Mouse (Mus musculus) midbrain, embryonic 13.5 days (tissue): ENCODE data around the gene Ptpn13. TPM values are rescaled to one million over a fixed set of nuclear protein-coding genes. Genes with fewer than 3 reads are reported as not detected.

ENCODE experiments used
- ATAC-seq: fragments of 200-750 bp; cut with Nextera tagmentation; 2 replicates; pipeline ENCODE4 v1.8.0; 2017; ENCODE audit warnings: mild to moderate bottlenecking, moderate TSS enrichment, moderate library complexity
- H3K27ac ChIP-seq: fragments of 300-500 bp; sonication (generic); 2 replicates; pipeline ENCODE4 v1.5.1; 2015; ENCODE audit warnings: inconsistent platforms, mild to moderate bottlenecking, moderate library complexity
- H3K27me3 ChIP-seq: fragments of 300-500 bp; sonication (generic); 2 replicates; pipeline ENCODE4 v1.6.1; 2015; ENCODE audit warnings: mild to moderate bottlenecking, inconsistent platforms
- H3K36me3 ChIP-seq: fragments of 300-500 bp; sonication (generic); 2 replicates; pipeline ENCODE4 v1.6.1; 2015; ENCODE audit warnings: mild to moderate bottlenecking, inconsistent platforms
- H3K4me1 ChIP-seq: fragments of 300-500 bp; sonication (generic); replicated peaks from 2 replicates; pipeline ENCODE4 v1.6.1; 2015; ENCODE audit warnings: inconsistent platforms
- H3K4me2 ChIP-seq: fragments of 300-500 bp; sonication (generic); replicated peaks from 2 replicates; pipeline ENCODE4 v1.6.1; 2015; ENCODE audit warnings: moderate library complexity, mild to moderate bottlenecking, inconsistent platforms
- H3K4me3 ChIP-seq: fragments of 300-500 bp; sonication (generic); replicated peaks from 2 replicates; pipeline ENCODE4 v1.5.1; 2015; ENCODE audit warnings: mild to moderate bottlenecking, inconsistent platforms
- H3K9ac ChIP-seq: fragments of 300-500 bp; sonication (generic); replicated peaks from 2 replicates; pipeline ENCODE4 v1.6.1; 2015; ENCODE audit warnings: mild to moderate bottlenecking, inconsistent platforms
- H3K9me3 ChIP-seq: fragments of 300-500 bp; sonication (generic); 2 replicates; pipeline ENCODE4 v1.6.1; 2016; ENCODE audit warnings: mild to moderate bottlenecking, inconsistent platforms
- WGBS: fragments of 180-500 bp; shearing (Covaris S2); methylation state at CpG from one replicate; pipeline ENCODE4 v1.1.7; 2015; 5-methylcytosine and 5-hydroxymethylcytosine counted together
- polyA plus RNA-seq: library from polyadenylated mRNA; unstranded; fragments of >200 nt; fragmentation: Nextera tagmentation; extraction: Ambion mirVana; gene quantifications from 2 replicates; pipeline ENCODE4 v1.2.1, GENCODE M21; 2015

The Ptpn13 gene
- polyA plus RNA-seq, 1 experiment from 2014 or later = 8.7 TPM

- Histone ChIP-seq H3K4me1 (no peaks in the 10 kb centered on the region), H3K9ac (no peak overlapping the region), H3K9me3 (no peaks in the 10 kb centered on the region), H3K27me3 (no peaks in the 10 kb centered on the region), H3K4me2 (no peak overlapping the region), H3K27ac (no peak overlapping the region), H3K4me3 (no peak overlapping the region), H3K36me3 (peaks cover 17% of the 10 kb centered on the region)
- WGBS = 84% methylated on average over 7 of the region's 7 CpGs
- ATAC-seq = no peak
Measured at GRCm38 (mm10) chr5:103587219-103587618, 162.2 kb downstream of the Ptpn13 start.

DNA sequence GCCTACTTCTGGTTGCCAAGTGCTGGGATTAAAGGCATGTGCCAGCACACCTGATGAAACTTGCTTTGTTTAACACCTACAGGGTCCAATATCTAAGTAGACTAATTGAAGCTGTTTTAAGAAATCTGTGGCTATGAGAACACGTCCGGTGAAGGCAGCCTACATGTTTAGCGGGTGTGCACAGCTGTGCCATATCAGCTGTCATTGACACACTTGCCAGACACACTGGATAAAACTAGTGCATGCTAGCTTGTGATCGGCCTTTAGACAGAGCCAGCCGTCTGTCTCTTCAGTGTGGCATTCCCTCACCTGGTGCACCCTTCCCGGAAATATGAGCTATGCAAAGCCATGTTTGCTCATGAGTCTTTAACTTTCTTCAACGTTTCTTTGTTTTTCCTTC, 166.9 kb downstream of the Ptpn13 start:
- no peak overlapping the region for H3K9ac ChIP-seq

GRCm38 (mm10) chr5:103592706-103593105, 167.7 kb downstream of the Ptpn13 start:
- no peak overlapping the region for H3K9ac ChIP-seq
- H3K36me3 ChIP-seq = peaks cover 21% of the 10 kb centered on the region
- 90% methylated on average over 8 of the region's 8 CpGs for whole genome bisulfite sequencing
- peaks cover 9% of the 10 kb centered on the region; the same call in 1 of the 2 replicates for H3K4me1 ChIP-seq
- ATAC-seq = no peak
- H3K4me2 ChIP-seq = no peak overlapping the region
- no peak overlapping the region for H3K4me3 ChIP-seq
- H3K27ac ChIP-seq = no peak overlapping the region
- H3K9me3 ChIP-seq = no peaks in the 10 kb centered on the region
- no peaks in the 10 kb centered on the region for H3K27me3 ChIP-seq

More for the DNA sequence above, 166.9 kb downstream of the Ptpn13 start:
- WGBS = 96% methylated on average over 7 of the region's 7 CpGs
- Histone ChIP-seq H3K36me3 (peaks cover 21% of the 10 kb centered on the region), H3K9me3 (no peaks in the 10 kb centered on the region), H3K27me3 (no peaks in the 10 kb centered on the region), H3K27ac (no peak overlapping the region), H3K4me1 (peaks cover 9% of the 10 kb centered on the region; the same call in 1 of the 2 replicates), H3K4me2 (no peak overlapping the region), H3K4me3 (no peak overlapping the region)
- ATAC-seq = no peak

DNA sequence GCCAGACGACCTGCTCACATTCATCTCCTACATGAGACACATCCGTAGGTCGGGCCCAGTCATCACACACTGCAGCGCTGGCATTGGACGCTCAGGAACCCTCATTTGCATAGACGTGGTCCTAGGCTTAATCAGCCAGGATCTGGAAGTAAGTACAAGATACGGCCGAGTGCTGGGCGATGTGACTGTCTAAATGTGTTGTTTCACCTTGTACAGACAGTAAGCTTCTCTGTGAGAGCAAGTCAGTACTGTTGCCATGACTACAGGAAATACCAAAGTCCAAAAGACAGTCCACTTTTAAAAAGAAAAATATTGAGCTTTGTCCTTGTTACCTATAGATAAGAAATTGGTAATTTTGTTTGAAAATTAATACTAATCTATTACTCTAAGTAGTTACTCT, 168.6 kb downstream of the Ptpn13 start:
- Histone ChIP-seq H3K4me1 (peaks cover 9% of the 10 kb centered on the region; the same call in 1 of the 2 replicates), H3K9me3 (no peaks in the 10 kb centered on the region), H3K36me3 (peaks cover 16% of the 10 kb centered on the region), H3K27me3 (no peaks in the 10 kb centered on the region), H3K9ac (no peak overlapping the region), H3K27ac (no peak overlapping the region), H3K4me3 (no peak overlapping the region), H3K4me2 (no peak overlapping the region)
- no peak for ATAC-seq
- WGBS = 86% methylated on average over 9 of the region's 9 CpGs

GRCm38 (mm10) chr5:103595394-103596226, 170.6 kb downstream of the Ptpn13 start:
- H3K4me1 ChIP-seq = peaks cover 9% of the 10 kb centered on the region; the same call in 1 of the 2 replicates
- peaks cover 16% of the 10 kb centered on the region for H3K36me3 ChIP-seq
- WGBS = 80% methylated on average over 13 of the region's 13 CpGs
- peak; percentile 34 for ATAC-seq
- H3K9ac ChIP-seq = no peak overlapping the region
- no peak overlapping the region for H3K4me3 ChIP-seq
- H3K27ac ChIP-seq = peak overlapping the region; percentile 45; the same call in 1 of the 2 replicates
- no peak overlapping the region for H3K4me2 ChIP-seq
- no peaks in the 10 kb centered on the region for H3K27me3 ChIP-seq
- no peaks in the 10 kb centered on the region for H3K9me3 ChIP-seq

GRCm38 (mm10) chr5:103596467-103597146, 171.6 kb downstream of the Ptpn13 start:
- ATAC-seq = peak; percentile 75
- 66% methylated on average over 14 of the region's 14 CpGs for WGBS
- no peak overlapping the region for H3K4me3 ChIP-seq
- peaks cover 9% of the 10 kb centered on the region; the same call in 1 of the 2 replicates for H3K4me1 ChIP-seq
- H3K36me3 ChIP-seq = peaks cover 7% of the 10 kb centered on the region; the same call in 1 of the 2 replicates
- H3K27ac ChIP-seq = peak overlapping the region; percentile 51
- no peak overlapping the region for H3K4me2 ChIP-seq
- no peaks in the 10 kb centered on the region for H3K27me3 ChIP-seq
- H3K9me3 ChIP-seq = no peaks in the 10 kb centered on the region
- no peak overlapping the region for H3K9ac ChIP-seq

DNA sequence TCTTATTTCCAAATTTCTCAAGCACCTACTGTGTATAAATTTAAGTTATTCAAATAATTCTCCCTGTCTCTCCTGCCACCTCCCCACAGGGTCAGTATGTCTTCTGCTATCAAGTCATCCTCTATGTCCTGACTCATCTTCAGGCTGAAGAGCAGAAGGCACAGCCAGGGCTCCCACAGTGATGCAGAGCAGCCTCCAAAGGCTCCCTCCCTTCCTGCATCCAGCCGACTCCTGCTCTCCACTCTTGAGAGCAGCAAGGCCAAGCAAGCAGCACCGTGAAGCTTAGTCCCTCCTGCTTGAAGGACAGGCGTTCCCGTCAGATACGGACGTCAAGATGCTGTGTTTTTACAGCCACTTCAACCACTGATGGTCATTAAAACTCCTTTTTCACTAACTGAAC, 172.6 kb downstream of the Ptpn13 start:
- no peak for ATAC-seq
- no peak overlapping the region for H3K27ac ChIP-seq
- H3K9me3 ChIP-seq = no peaks in the 10 kb centered on the region
- peaks cover 3% of the 10 kb centered on the region; the same call in 1 of the 2 replicates for H3K36me3 ChIP-seq
- H3K4me1 ChIP-seq = peaks cover 10% of the 10 kb centered on the region; the same call in 1 of the 2 replicates
- no peak overlapping the region for H3K4me2 ChIP-seq
- no peaks in the 10 kb centered on the region for H3K27me3 ChIP-seq
- H3K9ac ChIP-seq = no peak overlapping the region
- no peak overlapping the region for H3K4me3 ChIP-seq
- 77% methylated on average over 6 of the region's 6 CpGs for WGBS

GRCm38 (mm10) chr5:103598264-103598663, 173.3 kb downstream of the Ptpn13 start:
- H3K9ac ChIP-seq = no peak overlapping the region
- H3K4me1 ChIP-seq = peaks cover 17% of the 10 kb centered on the region
- H3K36me3 ChIP-seq = peaks cover 3% of the 10 kb centered on the region; the same call in 1 of the 2 replicates
- no peaks in the 10 kb centered on the region for H3K9me3 ChIP-seq
- no peaks in the 10 kb centered on the region for H3K27me3 ChIP-seq
- WGBS = 89% methylated on average over 9 of the region's 9 CpGs
- no peak for ATAC-seq
- H3K4me3 ChIP-seq = no peak overlapping the region
- no peak overlapping the region for H3K27ac ChIP-seq
- no peak overlapping the region for H3K4me2 ChIP-seq

- Histone ChIP-seq H3K36me3 (peaks cover 3% of the 10 kb centered on the region; the same call in 1 of the 2 replicates), H3K4me3 (no peak overlapping the region), H3K4me1 (peaks cover 20% of the 10 kb centered on the region), H3K4me2 (no peak overlapping the region), H3K27ac (no peak overlapping the region), H3K9ac (no peak overlapping the region), H3K9me3 (no peaks in the 10 kb centered on the region), H3K27me3 (no peaks in the 10 kb centered on the region)
- ATAC-seq = no peak
- WGBS = 91% methylated on average over 5 of the region's 5 CpGs
Measured at GRCm38 (mm10) chr5:103598881-103599280, 173.9 kb downstream of the Ptpn13 start.

DNA sequence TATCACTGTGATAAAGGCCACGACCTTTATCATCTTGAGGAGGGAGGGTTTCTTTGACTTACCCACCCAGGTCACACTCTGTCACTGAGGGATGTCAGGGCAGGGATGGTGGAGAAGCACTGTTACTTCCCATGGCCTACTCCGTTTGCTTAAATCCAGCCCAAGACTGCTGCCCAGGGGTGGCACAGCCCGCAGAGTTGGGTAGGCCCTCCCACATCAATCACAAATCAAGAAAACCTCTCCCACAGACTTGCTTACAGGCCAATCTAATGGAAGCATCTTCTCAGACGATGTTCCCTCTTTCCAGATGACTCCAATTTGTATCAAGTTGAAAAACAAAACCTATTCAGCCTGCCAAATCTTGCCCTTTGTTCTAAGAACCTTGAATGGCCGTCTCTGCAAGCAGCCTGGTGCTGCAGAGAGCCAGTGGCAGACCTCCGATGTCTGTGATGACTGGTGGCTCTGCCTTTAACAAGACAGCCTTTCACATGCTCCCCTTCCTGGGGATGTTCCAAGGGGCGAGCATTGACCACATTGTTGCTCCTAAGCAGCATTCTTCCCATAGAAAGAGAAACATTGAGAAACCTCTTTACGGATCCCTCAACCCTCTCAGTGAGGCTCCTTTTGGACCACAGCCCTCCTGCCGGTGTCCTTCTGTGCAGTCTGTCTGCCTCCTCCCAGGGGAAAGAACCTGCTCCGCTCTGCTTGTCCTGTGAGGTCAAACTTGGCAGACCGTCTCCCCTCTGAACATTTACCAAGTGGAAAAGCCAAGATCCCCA, 178.3 kb downstream of the Ptpn13 start:
- no peak overlapping the region for H3K9ac ChIP-seq
- peak; percentile 34; the same call in 1 of the 2 replicates for ATAC-seq
- H3K4me2 ChIP-seq = no peak overlapping the region
- no peaks in the 10 kb centered on the region for H3K36me3 ChIP-seq
- peaks cover 11% of the 10 kb centered on the region for H3K4me1 ChIP-seq
- H3K9me3 ChIP-seq = no peaks in the 10 kb centered on the region
- H3K27me3 ChIP-seq = no peaks in the 10 kb centered on the region
- H3K4me3 ChIP-seq = no peak overlapping the region
- H3K27ac ChIP-seq = 0 out of 2 replicates have a peak overlapping the region, but pooled peaks have one; percentile 3
- WGBS = 34% methylated on average over 11 of the region's 11 CpGs

GRCm38 (mm10) chr5:103605707-103606106, 180.7 kb downstream of the Ptpn13 start:
- no peaks in the 10 kb centered on the region for H3K36me3 ChIP-seq
- peaks cover 11% of the 10 kb centered on the region for H3K4me1 ChIP-seq
- no peak overlapping the region for H3K27ac ChIP-seq
- no peak overlapping the region for H3K4me2 ChIP-seq
- no peaks in the 10 kb centered on the region for H3K9me3 ChIP-seq
- no peak overlapping the region for H3K9ac ChIP-seq
- no peak for ATAC-seq
- 86% methylated on average over 7 of the region's 7 CpGs for WGBS
- H3K27me3 ChIP-seq = no peaks in the 10 kb centered on the region
- no peak overlapping the region for H3K4me3 ChIP-seq
